Mouse (Mus musculus): ENCODE data around the gene Fetub. TPM values are rescaled to one million over a fixed set of nuclear protein-coding genes. Genes with fewer than 3 reads are reported as not detected.

Gene Fetub
- total RNA-seq, 1 experiment from 2014 or later: not detected

DNA sequence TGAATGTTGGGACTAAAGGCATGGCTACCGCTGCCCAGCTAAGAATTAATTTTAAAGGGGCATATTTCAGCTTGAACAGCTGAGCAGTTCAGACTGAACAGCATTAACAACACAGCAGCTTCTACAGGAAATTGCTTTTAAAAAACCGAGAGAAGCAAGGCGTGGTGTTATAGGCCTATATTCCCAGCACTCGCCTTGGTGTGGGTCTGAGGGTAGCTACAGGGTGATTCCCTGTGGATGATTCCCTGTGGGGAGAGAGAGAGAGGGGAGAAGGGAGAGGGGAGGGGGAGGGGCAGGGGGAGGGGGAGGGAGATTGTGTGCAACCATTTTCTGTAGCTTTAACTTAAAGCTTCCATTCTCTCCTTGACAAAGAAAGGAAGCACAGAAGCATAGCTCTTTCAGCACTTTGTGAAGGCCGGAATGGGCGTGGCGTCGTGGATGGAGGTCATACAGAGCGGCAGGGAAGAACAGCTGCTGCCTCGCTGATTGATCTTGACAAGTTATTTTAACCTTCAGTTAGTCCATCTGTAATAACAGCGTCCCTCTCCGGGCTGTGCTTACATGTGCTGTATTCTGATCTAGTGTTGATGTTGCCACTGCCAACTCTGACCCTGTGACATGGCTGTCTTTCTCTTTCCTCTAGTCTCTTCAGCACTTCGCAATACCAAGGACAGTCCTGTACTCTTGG lies 37.4 kb downstream of the Fetub start:
- no peak for ATAC-seq (replicated peaks; ENCODE audit: low read depth, poor library complexity, severe bottlenecking)

DNA sequence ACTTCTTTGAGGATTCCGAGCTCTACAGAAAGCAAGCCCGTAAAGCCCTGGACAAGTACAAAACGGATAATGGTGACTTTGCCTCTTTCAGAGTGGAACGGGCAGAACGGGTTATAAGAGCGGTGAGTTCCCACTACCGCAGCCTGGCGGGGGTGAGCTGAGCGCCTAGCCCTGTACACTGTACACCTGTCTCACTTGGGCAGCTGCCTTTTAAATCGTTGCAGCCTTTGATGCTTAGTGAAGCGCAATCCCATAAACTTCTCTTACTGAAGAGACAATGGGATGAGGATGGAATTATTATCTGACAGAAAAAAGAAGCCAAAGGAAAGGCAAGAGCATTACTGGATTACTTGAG lies 37.9 kb downstream of the Fetub start:
- ATAC-seq (replicated peaks; ENCODE audit: low read depth, poor library complexity, severe bottlenecking): no peak

DNA sequence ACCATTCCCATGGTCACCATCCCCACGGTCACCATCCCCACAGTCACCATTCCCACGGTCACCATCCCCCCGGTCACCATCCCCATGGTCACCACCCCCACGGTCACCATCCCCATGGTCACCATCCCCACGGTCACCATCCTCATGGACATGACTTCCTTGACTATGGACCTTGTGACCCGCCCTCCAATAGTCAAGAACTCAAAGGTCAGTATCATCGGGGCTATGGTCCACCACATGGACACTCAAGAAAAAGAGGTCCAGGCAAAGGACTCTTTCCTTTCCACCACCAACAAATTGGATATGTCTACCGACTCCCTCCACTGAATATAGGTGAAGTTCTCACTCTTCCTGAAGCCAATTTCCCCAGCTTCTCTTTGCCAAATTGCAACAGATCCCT lies 42.9 kb downstream of the Fetub start:
- ATAC-seq (replicated peaks; ENCODE audit: low read depth, poor library complexity, severe bottlenecking): no peak

DNA sequence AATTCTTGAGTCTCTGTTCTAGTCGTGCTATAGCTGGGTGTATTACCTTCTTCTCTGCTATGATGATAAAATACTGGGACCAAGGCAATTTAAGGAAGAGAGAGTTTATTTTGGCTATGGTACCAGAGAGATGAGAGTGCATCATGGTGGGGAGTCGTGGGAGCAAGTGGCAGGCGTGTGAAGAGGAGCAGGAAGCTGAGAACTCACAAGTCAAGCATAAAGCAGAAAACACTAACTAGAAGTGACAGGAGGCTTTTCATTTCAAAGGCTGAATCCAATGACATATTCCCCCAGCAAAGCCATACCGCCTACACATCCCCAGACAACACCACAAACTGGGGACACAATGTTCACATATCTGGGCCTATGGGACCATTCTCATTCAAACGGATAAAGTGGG lies 44.1 kb downstream of the Fetub start:
- ATAC-seq (replicated peaks; ENCODE audit: low read depth, poor library complexity, severe bottlenecking): no peak

DNA sequence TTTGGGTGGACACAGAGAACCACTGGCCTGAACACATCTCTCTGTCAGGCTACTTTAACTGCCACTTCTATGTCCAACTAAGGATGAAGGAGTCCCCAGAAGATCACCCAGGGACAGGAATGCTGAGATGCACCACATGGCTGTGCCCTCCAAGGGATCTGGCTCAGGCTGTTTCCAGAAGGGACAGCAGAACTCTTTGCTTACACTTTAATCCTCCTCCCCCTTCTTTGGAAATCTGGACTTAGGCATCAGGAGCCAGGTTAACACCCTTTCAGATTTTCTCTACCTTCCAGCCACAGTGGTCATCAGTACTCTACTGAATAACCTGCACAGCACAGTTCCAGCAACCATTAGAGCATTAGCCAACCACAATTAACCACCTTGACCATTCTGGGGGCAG lies 45.2 kb downstream of the Fetub start:
- ATAC-seq (replicated peaks; ENCODE audit: low read depth, poor library complexity, severe bottlenecking): no peak

DNA sequence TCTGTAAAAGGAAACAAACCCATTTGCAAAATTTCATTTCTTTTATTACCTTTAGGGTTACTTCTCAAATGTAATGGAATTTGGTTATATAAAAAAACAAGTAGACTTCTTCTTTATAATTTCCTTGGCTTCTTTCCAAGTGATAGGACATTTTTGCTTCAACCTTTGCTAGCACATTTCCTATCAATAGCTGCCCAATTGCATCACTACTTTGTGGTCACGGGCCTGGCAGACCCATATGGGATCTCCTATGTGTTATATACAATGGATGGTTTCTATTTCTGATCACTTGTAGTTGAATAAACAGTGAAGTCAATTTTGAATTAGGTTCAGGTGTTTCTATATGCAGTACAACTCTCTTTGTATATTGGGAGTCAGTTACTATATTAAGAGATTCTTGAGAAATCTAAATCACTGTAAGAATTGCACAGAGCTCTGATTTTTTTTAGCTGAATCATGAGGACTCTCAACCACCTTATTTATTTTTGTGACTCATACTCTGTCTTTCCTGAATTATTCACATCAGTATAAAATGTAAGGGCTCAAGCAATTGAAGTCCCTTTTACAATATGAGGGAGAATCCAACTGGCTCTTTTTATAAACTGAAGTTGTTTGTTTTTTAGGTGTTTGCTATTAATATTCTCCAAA lies 49.4 kb downstream of the Fetub start:
- no peak for ATAC-seq (replicated peaks; ENCODE audit: low read depth, poor library complexity, severe bottlenecking)

Other genes with a start within 250 kb of the Fetub start
- gene Crygs, start 106.8 kb upstream of the Fetub start, total RNA-seq (2017): not detected in 2 replicates
- 31.8 and 39.5 TPM in 2 replicates for gene Tbccd1, start 60.7 kb upstream of the Fetub start, total RNA-seq (2017)
- gene Dnajb11, start 60.5 kb upstream of the Fetub start, total RNA-seq (2017): 95.9 and 103 TPM in 2 replicates
- not detected in 2 replicates for gene Ahsg, start 27.1 kb upstream of the Fetub start, total RNA-seq (2017)
- gene Hrg, start 32.7 kb downstream of the Fetub start, total RNA-seq (2017): not detected in 2 replicates
- not detected in 2 replicates for gene Kng2, start 111.1 kb downstream of the Fetub start, total RNA-seq (2017)
- gene Kng1, start 139.5 kb downstream of the Fetub start, total RNA-seq (2017): not detected in 2 replicates
- gene Eif4a2, start 189.1 kb downstream of the Fetub start, total RNA-seq (2017): 830 and 874 TPM in 2 replicates
- 67.1 and 71.7 TPM in 2 replicates for gene Rfc4, start 209.4 kb downstream of the Fetub start, total RNA-seq (2017)
- not detected in 2 replicates for gene Adipoq, start 228.2 kb downstream of the Fetub start, total RNA-seq (2017)